Mouse (Mus musculus) fibroblast of lung, adult 2 months (primary cell): ENCODE measurements around the gene Vgll4.

Source experiments
- DNase-seq: peaks from one replicate; pipeline ENCODE4 v3.0.0-alpha.2; 2011; ENCODE audit warnings: low read depth

The Vgll4 gene

GRCm38 (mm10) chr6:114869501-114870076, 100.2 kb downstream of the Vgll4 start:
- no peak for DNase-seq

- DNase-seq, result no peak
Observed at GRCm38 (mm10) chr6:114868656-114869055, 101.1 kb downstream of the Vgll4 start.

DNA sequence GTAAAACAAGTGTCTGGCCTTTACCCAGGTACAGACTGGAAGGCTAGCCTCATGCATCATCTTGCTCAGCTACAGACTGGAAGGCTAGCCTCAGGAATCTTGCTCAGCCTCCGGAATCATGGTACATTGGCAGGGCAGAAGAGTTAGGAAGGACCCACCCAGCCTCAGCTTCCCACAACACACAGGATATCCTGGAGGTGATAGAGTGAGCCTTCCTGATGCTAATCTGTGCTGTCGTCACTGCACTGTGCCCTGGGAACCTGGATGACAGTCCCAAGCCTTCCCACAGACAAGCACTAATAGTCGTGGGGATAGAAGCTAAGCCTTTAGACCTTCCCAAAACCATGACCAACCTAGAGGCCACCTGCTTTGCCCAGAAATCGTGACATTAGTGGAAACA, 103.2 kb downstream of the Vgll4 start:
- DNase-seq, result no peak

- peak; percentile 73 for DNase-seq
Observed at GRCm38 (mm10) chr6:114866078-114866477, 103.7 kb downstream of the Vgll4 start.

DNA sequence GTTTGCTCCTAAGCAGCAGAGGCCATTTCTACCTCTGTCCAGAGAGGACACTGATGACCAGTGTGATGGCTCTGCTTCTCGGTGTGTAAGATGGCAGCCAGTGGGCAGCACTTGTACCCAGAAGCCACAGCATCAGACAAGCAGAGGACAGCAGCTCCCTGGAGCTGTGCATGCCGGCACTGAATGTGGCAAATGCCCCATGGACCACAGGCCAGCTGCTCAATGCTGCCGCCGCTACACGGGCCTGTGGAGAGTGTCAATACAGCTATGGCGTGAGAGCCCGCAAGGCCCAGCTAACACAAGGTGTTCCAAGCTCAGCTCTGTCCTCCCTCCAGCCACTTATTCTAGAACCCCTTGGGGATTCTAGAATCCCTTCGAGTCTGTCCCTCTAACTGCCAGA, 105.4 kb downstream of the Vgll4 start:
- no peak for DNase-seq

GRCm38 (mm10) chr6:114863501-114863900, 106.3 kb downstream of the Vgll4 start:
- DNase-seq, result no peak

- no peak for DNase-seq
Observed at GRCm38 (mm10) chr6:114862046-114862445, 107.7 kb downstream of the Vgll4 start.

DNA sequence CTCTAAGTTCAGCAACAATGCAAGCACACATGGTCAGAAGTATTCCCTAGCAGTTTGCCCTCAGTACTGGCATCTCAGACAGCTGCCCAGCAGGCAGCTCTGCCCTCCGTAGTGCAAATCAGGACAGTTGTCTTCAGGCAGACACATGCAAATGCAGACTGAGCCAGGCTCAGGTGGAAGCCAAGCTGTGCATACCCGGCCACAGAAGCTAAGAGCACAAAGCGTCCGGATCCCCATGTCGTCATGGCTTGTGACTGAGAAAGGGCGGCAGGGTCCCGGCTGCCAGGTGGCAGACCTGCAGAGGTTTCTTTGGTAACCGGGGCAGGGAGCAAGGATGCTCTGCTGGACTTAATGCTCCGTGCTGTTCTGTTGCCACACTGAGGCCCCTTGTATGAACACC, 108.2 kb downstream of the Vgll4 start:
- no peak for DNase-seq

DNA sequence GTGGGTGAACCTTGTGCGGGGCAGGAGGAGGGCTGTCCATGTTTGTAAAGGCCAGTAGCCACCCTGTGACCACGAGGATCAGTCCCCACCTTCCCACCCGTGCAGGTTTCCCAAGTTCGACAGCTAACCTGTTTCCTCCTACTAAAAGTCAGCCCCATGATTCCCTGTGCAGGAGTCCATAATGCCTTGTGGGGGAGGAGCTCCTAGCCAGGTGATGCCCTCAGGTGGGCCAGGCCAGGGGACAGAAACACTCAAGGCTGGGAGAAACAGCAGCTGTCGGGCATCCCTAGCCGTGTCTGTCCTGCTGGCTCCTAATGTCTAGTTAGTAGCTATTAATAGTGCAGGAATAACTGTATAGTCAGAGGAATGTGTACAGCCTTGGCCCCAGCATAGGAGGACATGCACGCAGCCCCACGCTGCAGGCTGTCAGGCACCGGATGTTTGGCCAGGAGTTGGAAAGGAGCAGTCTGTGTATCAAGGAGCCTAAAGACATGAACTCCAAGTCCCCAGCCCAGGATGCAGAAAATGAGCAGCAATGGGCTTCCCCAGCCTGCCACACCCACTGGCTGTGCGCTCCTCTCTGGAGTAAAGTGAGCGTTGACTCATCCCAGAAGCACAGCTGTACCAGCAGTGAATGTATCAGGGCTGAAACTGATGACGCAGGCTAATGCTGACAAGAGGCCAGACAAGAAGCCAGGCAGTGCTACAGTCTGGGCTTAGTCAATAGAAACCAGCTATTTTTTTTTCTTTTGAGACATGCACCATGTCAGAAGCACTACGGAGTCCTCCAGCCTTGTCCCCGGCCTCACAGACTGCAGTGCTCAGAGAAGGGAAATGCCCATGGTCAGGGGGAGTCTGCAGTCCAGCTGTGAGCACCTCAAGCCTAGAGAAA, 108.9 kb downstream of the Vgll4 start:
- peak; percentile 88 for DNase-seq

DNA sequence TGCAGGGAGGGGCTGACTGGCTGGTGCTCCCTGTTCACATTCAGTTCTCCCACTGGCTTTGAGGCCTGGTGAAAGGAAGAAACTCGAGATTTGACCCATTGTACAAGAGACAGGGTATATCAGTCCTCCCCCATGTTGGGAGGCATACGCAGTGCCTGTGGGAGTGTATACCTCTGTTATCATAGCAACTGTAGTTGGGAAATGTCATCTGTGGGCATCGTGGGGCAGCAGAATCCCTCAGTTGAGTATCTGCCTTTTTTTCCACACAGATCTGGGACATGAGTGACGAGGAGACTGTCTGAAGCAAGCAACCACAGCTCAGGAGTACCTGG, 111.1 kb downstream of the Vgll4 start:
- no peak for DNase-seq

DNA sequence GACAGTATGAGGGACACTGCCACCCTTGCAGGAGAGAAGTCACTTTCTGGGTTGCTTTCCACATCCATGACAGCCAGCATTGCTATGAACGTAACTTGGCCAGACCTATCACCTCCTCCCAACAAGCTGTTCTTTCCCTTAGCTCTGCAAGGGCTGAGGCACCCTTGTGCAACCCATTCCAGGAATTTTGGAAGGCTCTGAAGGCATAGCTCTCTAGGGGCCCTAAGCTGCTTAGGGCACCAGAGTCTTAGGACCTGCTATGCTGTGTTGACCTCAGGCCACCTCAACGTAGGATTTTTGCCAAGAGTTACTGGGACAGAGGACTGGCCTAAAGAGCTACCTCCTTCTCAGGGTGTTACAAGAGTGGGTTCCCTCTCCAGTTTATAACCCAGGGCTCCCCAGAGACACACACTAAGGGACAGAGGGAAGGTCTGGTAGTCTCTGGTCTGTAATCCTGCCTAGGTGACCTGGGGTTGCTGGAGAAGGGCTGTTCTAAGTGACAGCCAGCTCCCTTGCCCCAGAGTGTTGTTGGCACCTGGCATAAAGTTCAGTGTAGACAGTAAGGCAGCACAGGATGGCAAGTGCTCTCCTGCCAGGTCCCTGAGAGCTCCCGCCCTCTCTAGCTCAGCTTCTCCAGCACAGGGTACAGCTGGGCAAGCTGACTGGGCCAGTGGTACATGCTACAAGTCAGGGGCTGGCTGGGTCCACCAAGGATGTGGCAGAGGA, 111.6 kb downstream of the Vgll4 start:
- no peak for DNase-seq

GRCm38 (mm10) chr6:114856501-114856900, 113.3 kb downstream of the Vgll4 start:
- no peak for DNase-seq

- no peak for DNase-seq
Observed at GRCm38 (mm10) chr6:114855644-114856043, 114.2 kb downstream of the Vgll4 start.

- no peak for DNase-seq
Observed at GRCm38 (mm10) chr6:114854368-114854767, 115.4 kb downstream of the Vgll4 start.

- no peak for DNase-seq
Observed at GRCm38 (mm10) chr6:114852739-114853138, 117.1 kb downstream of the Vgll4 start.

GRCm38 (mm10) chr6:114851688-114852087, 118.1 kb downstream of the Vgll4 start:
- DNase-seq, result no peak

DNA sequence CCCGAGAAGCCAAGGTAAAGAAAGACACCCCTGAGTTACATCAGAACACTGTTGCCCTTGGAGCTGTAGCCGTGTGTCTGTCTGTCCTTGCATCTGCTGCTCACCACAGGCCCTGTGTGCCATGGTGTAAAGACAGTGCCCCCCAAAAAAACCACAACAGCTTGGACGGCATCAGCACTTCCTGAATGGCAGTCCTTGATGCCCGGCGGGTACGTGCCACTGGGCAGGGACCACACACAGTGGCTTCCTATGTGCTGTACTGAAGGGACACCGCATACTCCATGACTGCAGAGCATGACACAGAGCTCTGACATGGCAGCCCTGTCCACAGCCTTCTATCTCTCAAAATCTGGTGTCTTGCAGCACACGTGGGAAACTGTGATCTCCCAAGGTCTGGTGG, 120.0 kb downstream of the Vgll4 start:
- DNase-seq, result no peak

GRCm38 (mm10) chr6:114848761-114849160, 121.0 kb downstream of the Vgll4 start:
- DNase-seq, result no peak

DNA sequence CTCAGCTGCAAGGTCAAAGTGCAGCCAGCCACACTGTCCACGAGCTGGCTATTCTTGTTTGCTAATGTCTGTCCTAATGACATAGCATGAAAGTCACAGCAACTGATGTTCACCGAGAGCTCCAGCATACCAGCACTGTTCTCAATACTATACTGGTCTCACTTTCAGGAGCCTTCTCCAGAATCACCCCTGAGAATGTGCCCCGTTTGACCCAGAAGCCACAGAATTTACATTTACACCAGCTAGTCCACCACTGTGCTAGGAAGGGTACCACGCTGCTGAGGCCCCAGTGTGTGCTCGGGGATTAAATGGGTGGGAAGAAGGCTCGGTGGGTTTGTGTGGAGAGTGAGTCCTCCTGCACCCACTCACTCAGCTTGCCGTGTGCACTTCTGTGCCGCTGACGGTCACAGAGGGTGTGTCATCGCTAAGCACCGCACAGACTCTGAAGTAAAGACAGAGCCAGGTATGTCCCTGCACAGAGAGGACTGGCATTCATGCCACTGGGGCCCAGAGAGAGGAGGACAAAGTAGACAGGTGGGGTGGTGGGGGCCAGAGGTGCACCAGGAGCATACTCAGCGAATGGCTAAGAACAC, 122.1 kb downstream of the Vgll4 start:
- no peak for DNase-seq

GRCm38 (mm10) chr6:114846153-114846772, 123.5 kb downstream of the Vgll4 start:
- DNase-seq, result no peak

GRCm38 (mm10) chr6:114842863-114843262, 126.9 kb downstream of the Vgll4 start:
- DNase-seq, result no peak

- no peak for DNase-seq
Observed at GRCm38 (mm10) chr6:114842131-114842530, 127.7 kb downstream of the Vgll4 start.
